Mouse (Mus musculus) megakaryocyte, embryonic 14.5 days (primary cell): ENCODE measurements around the gene Ska2. TPM values are rescaled to one million over a fixed set of nuclear protein-coding genes. Genes with fewer than 3 reads are reported as not detected.

Experiments used
- H3K27me3 ChIP-seq: replicated peaks from 2 replicates; pipeline ENCODE3; 2012; ENCODE audit warnings: inconsistent platforms
- H3K36me3 ChIP-seq: replicated peaks from 2 replicates; pipeline ENCODE3; 2012; ENCODE audit warnings: low read length, inconsistent platforms, mixed read lengths
- H3K4me1 ChIP-seq: 2 replicates; pipeline ENCODE4 v1.6.1; 2012; ENCODE audit warnings: inconsistent platforms
- H3K4me3 ChIP-seq: replicated peaks from 2 replicates; pipeline ENCODE3; 2012; ENCODE audit warnings: moderate library complexity, mild to moderate bottlenecking, inconsistent platforms
- H3K9me3 ChIP-seq: 2 replicates; pipeline ENCODE4 v1.6.1; 2012; ENCODE audit warnings: inconsistent platforms
- FLI1 ChIP-seq: IDR thresholded peaks from 2 replicates; pipeline ENCODE4 v1.6.1; 2012; ENCODE audit warnings: low read length, inconsistent platforms, mixed read lengths
- GATA1 ChIP-seq: IDR thresholded peaks from 3 replicates; pipeline ENCODE4 v1.6.1; 2012; ENCODE audit warnings: mixed read lengths, low read length, inconsistent platforms, borderline replicate concordance
- polyA plus RNA-seq: library from polyadenylated mRNA; stranded (reverse); fragments of >175 nt; gene quantifications from 2 replicates; pipeline ENCODE4 v1.2.3, GENCODE M21; 2012; ENCODE audit warnings: low replicate concordance; ENCODE audit not compliant: insufficient read depth

Gene Ska2
- polyA plus RNA-seq, 1 experiment = 0.92 TPM

DNA sequence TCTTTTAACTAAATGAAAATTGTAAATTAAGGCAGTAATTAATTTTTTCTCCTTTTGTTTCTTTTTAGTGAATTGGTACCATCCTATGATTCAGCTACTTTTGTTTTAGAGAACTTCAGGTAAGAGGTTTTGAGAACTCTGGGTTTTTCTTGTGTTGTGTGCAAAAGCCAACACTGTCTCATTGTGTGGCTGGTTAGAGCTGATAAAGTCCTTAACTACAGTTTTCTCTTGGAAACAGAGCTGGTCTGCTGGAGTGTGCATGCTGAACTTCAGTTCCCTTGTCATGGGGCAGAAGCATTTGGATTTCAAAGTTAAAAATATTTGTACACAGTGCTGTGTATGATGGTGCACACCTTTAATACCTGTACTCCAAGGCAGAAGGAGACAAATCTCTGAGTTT is 54.7 kb downstream of the Ska2 start:
- TF ChIP-seq GATA1 (no peak), FLI1 (no peak)
- H3K4me1 ChIP-seq = peaks cover 11% of the 10 kb centered on the region
- no peaks in the 10 kb centered on the region for H3K27me3 ChIP-seq
- H3K9me3 ChIP-seq = no peaks in the 10 kb centered on the region
- H3K4me3 ChIP-seq = no peak overlapping the region
- H3K36me3 ChIP-seq = peaks cover 67% of the 10 kb centered on the region

- no peak for TF ChIP-seq GATA1
- TF ChIP-seq FLI1 = no peak
- Histone ChIP-seq H3K4me1 (peaks cover 6% of the 10 kb centered on the region), H3K4me3 (no peak overlapping the region), H3K36me3 (peaks cover 44% of the 10 kb centered on the region), H3K9me3 (peaks cover 3% of the 10 kb centered on the region; the same call in 1 of the 2 replicates), H3K27me3 (no peaks in the 10 kb centered on the region)
Observed at GRCm38 (mm10) chr11:87173625-87174024, 64.6 kb downstream of the Ska2 start.

Other genes with a start within 250 kb of the Ska2 start
- gene Ypel2, start 115.5 kb upstream of the Ska2 start, polyA plus RNA-seq = 1.7 and 4.5 TPM in 2 replicates
- gene Gdpd1, start 35.2 kb upstream of the Ska2 start, polyA plus RNA-seq = 1.2 TPM in 1 of 2 replicates, not detected in the other
- gene Smg8, start 22.5 kb upstream of the Ska2 start, polyA plus RNA-seq = 2.3 TPM in 1 of 2 replicates, not detected in the other
- 0.71 and 0.74 TPM in 2 replicates for gene Prr11, start 526 bp upstream of the Ska2 start, polyA plus RNA-seq
- gene Trim37, start 17.8 kb downstream of the Ska2 start, polyA plus RNA-seq = 4.1 and 6.3 TPM in 2 replicates
- 0.32 TPM in 1 of 2 replicates, not detected in the other for gene Ppm1e, start 249.8 kb downstream of the Ska2 start, polyA plus RNA-seq